ENCODE assay signal across 8 mouse cellular contexts in the genomic region with DNA sequence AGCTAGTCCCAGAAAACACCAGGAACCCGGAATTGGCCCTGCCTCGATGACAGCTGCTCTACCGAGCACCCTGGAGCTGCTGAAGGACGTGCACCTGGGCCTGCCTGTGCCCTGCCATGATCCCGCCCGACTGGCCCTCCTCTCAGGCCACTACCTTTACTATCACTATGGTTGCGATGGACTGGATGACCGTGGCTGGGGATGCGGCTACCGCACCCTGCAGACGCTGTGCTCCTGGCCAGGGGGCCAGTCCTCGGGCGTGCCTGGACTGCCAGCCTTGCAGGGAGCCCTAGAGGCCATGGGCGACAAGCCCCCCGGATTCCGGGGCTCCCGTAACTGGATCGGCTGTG. TPM values are rescaled to one million over a fixed set of nuclear protein-coding genes. Genes with fewer than 3 reads are reported as not detected.
DNase-seq lines count a peak whose midpoint lies in the region; ATAC-seq and TF ChIP-seq lines count a peak whose summit lies in the region.

No protein-coding gene starts in this region.

- H3K4me2 ChIP-seq in CH12.LX (ENCODE audit: insufficient read depth, low read depth, poor library complexity, severe bottlenecking) = peak overlapping the region; percentile 48
- H3K4me2 ChIP-seq in forebrain, embryonic 16.5 days (ENCODE audit: low read length) = peak overlapping the region; percentile 99
- H3K4me2 ChIP-seq in liver, embryonic 16.5 days (ENCODE audit: low read depth, low read length) = peak overlapping the region; percentile 100

- no peak; the same call in none of the 2 replicates for ATAC-seq in forebrain, embryonic 16.5 days
- ATAC-seq in liver, embryonic 16.5 days (ENCODE audit: low read depth) = no peak

- no peak for TF ChIP-seq POLR2A in CH12.LX (IDR thresholded peaks at IDR 0.05; ENCODE audit: low read depth, low read length)

- H3K79me2 ChIP-seq in CH12.LX (replicated peaks; ENCODE audit: control insufficient read depth, extremely low read depth, insufficient read depth, poor library complexity, severe bottlenecking) = no peaks in the 10 kb centered on the region

- peaks cover 7% of the 10 kb centered on the region for H3K27me3 ChIP-seq in CH12.LX (replicated peaks)
- peaks cover 8% of the 10 kb centered on the region for H3K27me3 ChIP-seq in forebrain, embryonic 16.5 days (replicated peaks; ENCODE audit: control insufficient read depth, insufficient read depth, low read length)
- peaks cover 3% of the 10 kb centered on the region; the same call in 1 of the 2 replicates for H3K27me3 ChIP-seq in liver, embryonic 16.5 days (ENCODE audit: control insufficient read depth, insufficient read depth, low read depth, low read length)

- TF ChIP-seq RAD21 in CH12.LX (IDR thresholded peaks at IDR 0.05; ENCODE audit: low read depth, low read length) = no peak

- TF ChIP-seq CTCF in CH12.LX (conservative IDR thresholded peaks at IDR 0.05 in 1 of 2, IDR thresholded peaks at IDR 0.05 in 1 of 2; ENCODE audit: low read depth in 2 of 2, low read length in 2 of 2) = no peak

- 6% methylated on average over 18 of the region's 18 CpGs for WGBS in forebrain, embryonic 16.5 days
- 13% methylated on average over 18 of the region's 18 CpGs for WGBS in liver, embryonic 16.5 days (ENCODE audit: insufficient replicate concordance)

- H3K4me1 ChIP-seq in CH12.LX (ENCODE audit: control insufficient read depth in 1 of 2, insufficient read depth in 2 of 2) = peaks cover 11 to 31% of the 10 kb centered on the region in 2 experiments; a peak in 3 of 4 replicates
- H3K4me1 ChIP-seq in forebrain, embryonic 16.5 days (replicated peaks; ENCODE audit: control insufficient read depth, insufficient read depth, low read length) = peaks cover 18% of the 10 kb centered on the region
- H3K4me1 ChIP-seq in liver, embryonic 16.5 days (ENCODE audit: control insufficient read depth, low read depth, low read length) = peaks cover 50% of the 10 kb centered on the region

- peak overlapping the region; percentile 58 for H3K27ac ChIP-seq in CH12.LX (ENCODE audit: insufficient read depth, low read depth)
- H3K27ac ChIP-seq in forebrain, embryonic 16.5 days (ENCODE audit: low read length) = peak overlapping the region; percentile 85
- peak overlapping the region; percentile 100 for H3K27ac ChIP-seq in liver, embryonic 16.5 days (ENCODE audit: low read length)

- in situ Hi-C loops in CH12.LX (cut with MboI; ENCODE audit: low pct_ligation_motif_present, low pct_unique_long_range_greater_than_20kb, low sequenced_read_pairs) = no loop called here

- H3K36me3 ChIP-seq in CH12.LX (replicated peaks in 1 of 2; ENCODE audit: control insufficient read depth in 1 of 2, insufficient read depth in 1 of 2, low read length in 1 of 2) = peaks cover 49 to 51% of the 10 kb centered on the region in 2 experiments
- H3K36me3 ChIP-seq in forebrain, embryonic 16.5 days (ENCODE audit: control insufficient read depth, insufficient read depth) = peaks cover 34% of the 10 kb centered on the region
- peaks cover 49% of the 10 kb centered on the region for H3K36me3 ChIP-seq in liver, embryonic 16.5 days (ENCODE audit: control insufficient read depth, insufficient read depth)

- no peak for TF ChIP-seq EP300 in CH12.LX (IDR thresholded peaks at IDR 0.05; ENCODE audit: low read length)

- H3K4me3 ChIP-seq in CH12.LX (replicated peaks in 1 of 3; ENCODE audit: low read depth in 2 of 3, low read length in 2 of 3, poor library complexity in 1 of 3) = peak overlapping the region; percentile 60 to 72 (median 65)
- H3K4me3 ChIP-seq in forebrain, embryonic 16.5 days (replicated peaks; ENCODE audit: low read length) = peak overlapping the region; percentile 71
- peak overlapping the region; percentile 79 for H3K4me3 ChIP-seq in liver, embryonic 16.5 days (ENCODE audit: low read depth, low read length)

- peak; percentile 35 for DNase-seq in gastrocnemius, postnatal 10 days
- DNase-seq in gastrocnemius, adult 18-20 months (ENCODE audit: low spot score) = no peak
- no peak for DNase-seq in CH12.LX (ENCODE audit: extremely low read depth)
- no peak for DNase-seq in ovary, postnatal 14 days (ENCODE audit: low spot score)
- DNase-seq in kidney, adult 18-20 months = no peak
- DNase-seq in adrenal gland, postnatal 36 days = no peak

- dilution Hi-C loops in CH12.LX (cut with MboI; ENCODE audit: extremely low pct_ligation_motif_present, extremely low pct_unique_long_range_greater_than_20kb, low sequenced_read_pairs) = no loop called here

- H3K9me3 ChIP-seq in CH12.LX (replicated peaks; ENCODE audit: low read length) = no peaks in the 10 kb centered on the region
- H3K9me3 ChIP-seq in forebrain, embryonic 16.5 days (ENCODE audit: control insufficient read depth, low read length) = no peaks in the 10 kb centered on the region
- no peaks in the 10 kb centered on the region for H3K9me3 ChIP-seq in liver, embryonic 16.5 days (replicated peaks; ENCODE audit: control insufficient read depth, low read length)

- peak overlapping the region; percentile 68 for H3K9ac ChIP-seq in CH12.LX (ENCODE audit: insufficient read depth, low read depth)
- H3K9ac ChIP-seq in forebrain, embryonic 16.5 days (replicated peaks; ENCODE audit: low read depth, low read length) = peak overlapping the region; percentile 76
- peak overlapping the region; percentile 60 for H3K9ac ChIP-seq in liver, embryonic 16.5 days (ENCODE audit: low read depth, low read length)

TF ChIP-seq in CH12.LX, 34 proteins besides CTCF, POLR2A, EP300 and RAD21 (continues in another document):
- TF ChIP-seq BHLHE40 (IDR thresholded peaks at IDR 0.05; ENCODE audit: low read depth, low read length) (no peak), ZKSCAN1 (IDR thresholded peaks at IDR 0.05; ENCODE audit: borderline replicate concordance, low read depth, low read length) (no peak), ZC3H11A (IDR thresholded peaks at IDR 0.05; ENCODE audit: low read depth, low read length) (no peak), MYC (IDR thresholded peaks at IDR 0.05; ENCODE audit: low read depth, low read length) (no peak), TBP (conservative IDR thresholded peaks at IDR 0.05; ENCODE audit: low read depth, low read length) (no peak), MXI1 (IDR thresholded peaks at IDR 0.05; ENCODE audit: low read depth, low read length) (no peak), ETS1 (conservative IDR thresholded peaks at IDR 0.05; ENCODE audit: low read depth, low read length) (no peak), USF2 (conservative IDR thresholded peaks at IDR 0.05; ENCODE audit: low read depth, low read length) (no peak), JUND (conservative IDR thresholded peaks at IDR 0.05; ENCODE audit: low read depth, low read length) (no peak), PAX5 (IDR thresholded peaks at IDR 0.05; ENCODE audit: low read length) (no peak), POLR2AphosphoS2 (IDR thresholded peaks at IDR 0.05; ENCODE audit: low read depth, low read length) (no peak), ELF1 (IDR thresholded peaks at IDR 0.05; ENCODE audit: low read depth, low read length) (no peak), IRF4 (IDR thresholded peaks at IDR 0.05; ENCODE audit: low read depth, low read length) (no peak)

RNA-seq across cellular contexts. Expression of a gene that starts 0.3 kb away (rescaled TPM):
- total RNA-seq in gastrocnemius, postnatal 10 days (2021) = 10 to 100 TPM; 37.2 to 43.6 TPM
- total RNA-seq in gastrocnemius, adult 18-20 months (2021) = 10 to 100 TPM; 19.1 to 20.8 TPM
- total RNA-seq in CH12.LX (2012; rRNA removed) = 2.9 and 4.1 TPM in 2 replicates
- 0.91 and 1.6 TPM in 2 replicates for total RNA-seq in CH12.LX (2014; rRNA removed)
- 4.4 and 5.2 TPM in 2 replicates for polyA plus RNA-seq in CH12.LX (2012; ENCODE audit: insufficient read length, low read depth)
- 6.1 and 8.9 TPM in 2 replicates for polyA plus RNA-seq in forebrain, embryonic 16.5 days (2015; fragmentation: Nextera tagmentation; extraction: Ambion mirVana)
- 7.0 and 7.8 TPM in 2 replicates for polyA plus RNA-seq in liver, embryonic 16.5 days (2015; fragmentation: Nextera tagmentation; extraction: Ambion mirVana)
- 10 to 100 TPM; 10.2 to 12.7 TPM for total RNA-seq in adrenal gland, postnatal 36 days (2021)

RNA-seq across cellular contexts. Expression of a gene that starts 7.4 kb away (rescaled TPM):
- total RNA-seq in gastrocnemius, postnatal 10 days (2021) = 10 to 100 TPM; 62.4 to 68.2 TPM
- total RNA-seq in gastrocnemius, adult 18-20 months (2021) = 10 to 100 TPM; 25.0 to 27.7 TPM
- total RNA-seq in CH12.LX (2012; rRNA removed) (0.13 TPM in 2 replicates), CH12.LX (2014; rRNA removed) (not detected in 2 replicates)
- polyA plus RNA-seq in CH12.LX (2012; ENCODE audit: insufficient read length, low read depth) = 0.11 and 0.23 TPM in 2 replicates
- polyA plus RNA-seq in forebrain, embryonic 16.5 days (2015; fragmentation: Nextera tagmentation; extraction: Ambion mirVana) = 10.2 and 17.2 TPM in 2 replicates
- polyA plus RNA-seq in liver, embryonic 16.5 days (2015; fragmentation: Nextera tagmentation; extraction: Ambion mirVana) = 14.4 and 18.6 TPM in 2 replicates
- total RNA-seq in adrenal gland, postnatal 36 days (2021) = 1 to 10 TPM; 7.0 TPM

RNA-seq across cellular contexts. Expression of a gene that starts 12.8 kb away (rescaled TPM):
- total RNA-seq in gastrocnemius, postnatal 10 days (2021) = 10 to 100 TPM; 58.1 to 93.2 TPM
- total RNA-seq in gastrocnemius, adult 18-20 months (2021) = 10 to 100 TPM; 29.6 to 40.8 TPM
- 165 and 267 TPM in 2 replicates for total RNA-seq in CH12.LX (2012; rRNA removed)
- total RNA-seq in CH12.LX (2014; rRNA removed) = 148 and 183 TPM in 2 replicates
- polyA plus RNA-seq in CH12.LX (2012; ENCODE audit: insufficient read length, low read depth) = 493 and 576 TPM in 2 replicates
- polyA plus RNA-seq in forebrain, embryonic 16.5 days (2015; fragmentation: Nextera tagmentation; extraction: Ambion mirVana) = 119 and 125 TPM in 2 replicates
- 68.0 and 69.7 TPM in 2 replicates for polyA plus RNA-seq in liver, embryonic 16.5 days (2015; fragmentation: Nextera tagmentation; extraction: Ambion mirVana)
- 100 to 1,000 TPM; 103 to 167 TPM for total RNA-seq in adrenal gland, postnatal 36 days (2021)

RNA-seq across cellular contexts. Expression of a gene that starts 19.5 kb away (rescaled TPM):
- 10 to 100 TPM; 13.1 to 17.3 TPM for total RNA-seq in gastrocnemius, postnatal 10 days (2021)
- total RNA-seq in gastrocnemius, adult 18-20 months (2021) = 1 to 10 TPM; 2.2 to 4.4 TPM
- 1.4 and 1.8 TPM in 2 replicates for total RNA-seq in CH12.LX (2012; rRNA removed)
- 0.81 and 0.86 TPM in 2 replicates for total RNA-seq in CH12.LX (2014; rRNA removed)
- 3.9 and 5.1 TPM in 2 replicates for polyA plus RNA-seq in CH12.LX (2012; ENCODE audit: insufficient read length, low read depth)
- 17.0 and 17.9 TPM in 2 replicates for polyA plus RNA-seq in forebrain, embryonic 16.5 days (2015; fragmentation: Nextera tagmentation; extraction: Ambion mirVana)
- polyA plus RNA-seq in liver, embryonic 16.5 days (2015; fragmentation: Nextera tagmentation; extraction: Ambion mirVana) = 9.3 and 9.6 TPM in 2 replicates
- total RNA-seq in adrenal gland, postnatal 36 days (2021) = 10 to 100 TPM; 36.7 to 38.2 TPM

RNA-seq across cellular contexts. Expression of a gene that starts 38.7 kb away (rescaled TPM):
- total RNA-seq in gastrocnemius, postnatal 10 days (2021) = 1 to 10 TPM; 4.2 to 7.4 TPM
- total RNA-seq in gastrocnemius, adult 18-20 months (2021) = 1 to 10 TPM; 2.0 to 2.2 TPM
- 11.1 and 11.5 TPM in 2 replicates for total RNA-seq in CH12.LX (2012; rRNA removed)
- total RNA-seq in CH12.LX (2014; rRNA removed) = 2.8 and 3.0 TPM in 2 replicates
- polyA plus RNA-seq in CH12.LX (2012; ENCODE audit: insufficient read length, low read depth) = 7.9 and 8.2 TPM in 2 replicates
- 17.7 and 26.0 TPM in 2 replicates for polyA plus RNA-seq in forebrain, embryonic 16.5 days (2015; fragmentation: Nextera tagmentation; extraction: Ambion mirVana)
- 2.8 and 3.0 TPM in 2 replicates for polyA plus RNA-seq in liver, embryonic 16.5 days (2015; fragmentation: Nextera tagmentation; extraction: Ambion mirVana)
- 10 to 100 TPM in 1 of 2 experiments, 1 to 10 TPM in 1; 8.0 to 11.5 TPM for total RNA-seq in adrenal gland, postnatal 36 days (2021)

Comparison
In these comparisons a context has a peak if more than half of its experiments do, and no peak if none do; other contexts are left out.
1. H3K4me2 ChIP-seq: peak in every context shown above with its lines; median percentile 100 in liver, embryonic 16.5 days; 99 in forebrain, embryonic 16.5 days; 48 in CH12.LX.
2. RNA of a gene that starts 7.4 kb away (total RNA-seq): 62.4 to 68.2 TPM in gastrocnemius, postnatal 10 days, 25.0 to 27.7 TPM in gastrocnemius, adult 18-20 months and 7.0 TPM in adrenal gland, postnatal 36 days; 0.13 TPM in CH12.LX; every median in the first group is over 4 times any median in the second.
3. Peak in every context shown above with its lines, with median percentiles within 50 percentile points of each other: H3K27ac ChIP-seq, H3K4me3 ChIP-seq and H3K9ac ChIP-seq.